ENCODE assay signal across 9 mouse cellular contexts in the genomic region with DNA sequence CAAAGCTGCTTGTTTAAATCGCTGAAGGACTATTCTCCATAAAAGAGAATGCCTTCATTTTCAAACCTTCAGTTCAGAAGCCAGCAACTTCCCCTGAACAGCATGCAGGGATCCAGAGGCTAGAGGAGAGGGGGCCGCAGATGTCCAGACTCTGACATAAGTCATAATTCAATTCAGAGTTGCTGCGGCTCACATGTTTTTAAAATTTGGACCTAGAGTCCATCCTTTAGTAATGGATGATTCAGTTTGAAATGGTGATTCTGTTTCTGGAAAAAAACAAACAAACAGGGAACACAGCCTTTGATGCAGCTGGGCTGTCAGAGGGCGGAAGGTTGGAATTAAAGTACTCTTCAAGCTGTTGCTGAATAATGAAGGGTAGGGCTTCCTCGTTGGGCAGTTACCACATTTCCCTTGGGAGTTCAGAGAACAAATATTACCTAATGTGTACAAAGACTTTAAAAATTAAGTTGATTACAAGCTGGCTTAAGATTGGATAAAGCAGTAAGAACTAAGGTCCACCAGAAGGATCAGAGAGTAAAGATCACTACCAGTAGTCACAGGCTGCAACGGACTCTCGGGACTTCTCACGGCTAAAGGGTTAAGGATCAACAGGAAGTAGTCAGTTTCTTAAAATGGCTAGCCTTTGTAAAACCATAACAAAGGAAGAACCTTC.
DNase-seq lines count a peak whose midpoint lies in the region; ATAC-seq and TF ChIP-seq lines count a peak whose summit lies in the region.
"Had no signal": no experiment of that assay in that cellular context is flagged by ENCODE, and none has a peak within 500 bp of the region (broad histone marks: within the 10 kb centered on the region; RNA-seq: fewer than 3 reads in every experiment).

No protein-coding gene starts in this region.

- no peak for ATAC-seq in hindbrain, postnatal 0 days
- no peak for ATAC-seq in hindbrain, embryonic 11.5 days (ENCODE audit: low FRiP score)
- no peak for ATAC-seq in forebrain, embryonic 16.5 days
- ATAC-seq in neutrophil, adult 5-6 weeks (ENCODE audit: extremely low read depth, insufficient number of reproducible peaks, low FRiP score, poor library complexity, severe bottlenecking): 0 out of 2 replicates have a peak, but pooled peaks have one; percentile 23

- no peak overlapping the region for H3K9ac ChIP-seq in hindbrain, postnatal 0 days (replicated peaks; ENCODE audit: low read length)
- no peak overlapping the region for H3K9ac ChIP-seq in hindbrain, embryonic 11.5 days (ENCODE audit: low read depth, low read length)
- no peak overlapping the region for H3K9ac ChIP-seq in forebrain, embryonic 16.5 days (replicated peaks; ENCODE audit: low read depth, low read length)

- no peaks in the 10 kb centered on the region for H3K27me3 ChIP-seq in hindbrain, postnatal 0 days (ENCODE audit: insufficient read depth, low read length)
- no peaks in the 10 kb centered on the region for H3K27me3 ChIP-seq in hindbrain, embryonic 11.5 days (ENCODE audit: control insufficient read depth, insufficient read depth, low read length)
- no peaks in the 10 kb centered on the region for H3K27me3 ChIP-seq in forebrain, embryonic 16.5 days (replicated peaks; ENCODE audit: control insufficient read depth, insufficient read depth, low read length)
- no peaks in the 10 kb centered on the region for H3K27me3 ChIP-seq in kidney, adult 2 months (replicated peaks; ENCODE audit: control insufficient read depth, insufficient read depth, low read length)

- peak overlapping the region; percentile 23; the same call in 1 of the 2 replicates for H3K4me2 ChIP-seq in hindbrain, postnatal 0 days (ENCODE audit: low read depth, low read length)
- H3K4me2 ChIP-seq in hindbrain, embryonic 11.5 days (replicated peaks; ENCODE audit: low read depth, low read length): no peak overlapping the region
- H3K4me2 ChIP-seq in forebrain, embryonic 16.5 days (ENCODE audit: low read length): no peak overlapping the region

- no peaks in the 10 kb centered on the region for H3K36me3 ChIP-seq in hindbrain, postnatal 0 days (ENCODE audit: insufficient read depth, low read length)
- no peaks in the 10 kb centered on the region for H3K36me3 ChIP-seq in hindbrain, embryonic 11.5 days (ENCODE audit: control insufficient read depth, insufficient read depth, low read length)
- H3K36me3 ChIP-seq in forebrain, embryonic 16.5 days (ENCODE audit: control insufficient read depth, insufficient read depth): no peaks in the 10 kb centered on the region
- no peaks in the 10 kb centered on the region; the same call in 1 of the 2 replicates for H3K36me3 ChIP-seq in kidney, adult 2 months (ENCODE audit: control insufficient read depth, insufficient read depth, low read length)

- no peak overlapping the region for H3K4me3 ChIP-seq in hindbrain, postnatal 0 days (ENCODE audit: low read length)
- H3K4me3 ChIP-seq in hindbrain, embryonic 11.5 days (ENCODE audit: low read depth, low read length): no peak overlapping the region
- no peak overlapping the region for H3K4me3 ChIP-seq in forebrain, embryonic 16.5 days (replicated peaks; ENCODE audit: low read length)
- no peak overlapping the region for H3K4me3 ChIP-seq in kidney, adult 2 months (ENCODE audit: insufficient read depth, low read depth, low read length)

- DNase-seq in hindbrain, postnatal 0 days (ENCODE audit: low spot score): no peak
- no peak for DNase-seq in hindbrain, embryonic 11.5 days (ENCODE audit: low spot score)
- peak; percentile 89 for DNase-seq in kidney, adult 2 months
- DNase-seq in layer of hippocampus, postnatal 36 days: no peak
- no peak for DNase-seq in left cerebral cortex, adult 18-20 months (ENCODE audit: low spot score in 2 of 2)
- DNase-seq in frontal cortex, postnatal 14 days (ENCODE audit: low spot score in 2 of 2): no peak
- DNase-seq: thymus, adult 2 months had no signal

- H3K4me1 ChIP-seq in hindbrain, postnatal 0 days (ENCODE audit: insufficient read depth, low read length): no peaks in the 10 kb centered on the region
- H3K4me1 ChIP-seq in hindbrain, embryonic 11.5 days (replicated peaks; ENCODE audit: control insufficient read depth, insufficient read depth, low read length): no peaks in the 10 kb centered on the region
- peaks cover 13% of the 10 kb centered on the region for H3K4me1 ChIP-seq in forebrain, embryonic 16.5 days (replicated peaks; ENCODE audit: control insufficient read depth, insufficient read depth, low read length)
- H3K4me1 ChIP-seq in kidney, adult 2 months (ENCODE audit: control insufficient read depth, insufficient read depth, low read length): peaks cover 21% of the 10 kb centered on the region; the same call in 1 of the 2 replicates

- WGBS in hindbrain, postnatal 0 days: 68% methylated on average over 8 of the region's 8 CpGs
- 72% methylated on average over 8 of the region's 8 CpGs for WGBS in hindbrain, embryonic 11.5 days
- WGBS in forebrain, embryonic 16.5 days: 73% methylated on average over 8 of the region's 8 CpGs
- WGBS in kidney, adult 2 months: 24% methylated on average over 8 of the region's 8 CpGs

- H3K27ac ChIP-seq in hindbrain, postnatal 0 days: no peak overlapping the region
- no peak overlapping the region for H3K27ac ChIP-seq in hindbrain, embryonic 11.5 days (ENCODE audit: low read depth, low read length)
- H3K27ac ChIP-seq in forebrain, embryonic 16.5 days (ENCODE audit: low read length): peak overlapping the region; percentile 61
- H3K27ac ChIP-seq in kidney, adult 2 months (ENCODE audit: insufficient read depth, low read depth, low read length): peak overlapping the region; percentile 99

- TF ChIP-seq CTCF in hindbrain, postnatal 0 days (IDR thresholded peaks at IDR 0.05; ENCODE audit: low read depth): no peak
- TF ChIP-seq CTCF in kidney, adult 2 months (conservative IDR thresholded peaks at IDR 0.05; ENCODE audit: insufficient read depth, insufficient read length, low read depth, low read length): no peak

- no peaks in the 10 kb centered on the region for H3K9me3 ChIP-seq in hindbrain, postnatal 0 days (ENCODE audit: low read length)
- no peaks in the 10 kb centered on the region for H3K9me3 ChIP-seq in hindbrain, embryonic 11.5 days (ENCODE audit: control insufficient read depth, low read length)
- no peaks in the 10 kb centered on the region for H3K9me3 ChIP-seq in forebrain, embryonic 16.5 days (ENCODE audit: control insufficient read depth, low read length)

- TF ChIP-seq POLR2A in kidney, adult 2 months (IDR thresholded peaks at IDR 0.05; ENCODE audit: low read depth, low read length): no peak

Comparison
In these comparisons a context has a peak if more than half of its experiments do, and no peak if none do; other contexts are left out.
1. H3K27ac ChIP-seq: peak in forebrain, embryonic 16.5 days (single experiment) and kidney, adult 2 months (single experiment); none in hindbrain, postnatal 0 days (single experiment) and hindbrain, embryonic 11.5 days (single experiment).